Mouse (Mus musculus) small intestine, adult 2 months (tissue): ENCODE results near the gene Atp1a4.

Source experiments
- CTCF ChIP-seq: fragments of 200-500 bp; IDR thresholded peaks from 2 replicates; pipeline ENCODE4 v1.5.1; 2012; ENCODE audit warnings: low read depth, mild to moderate bottlenecking, control low read depth, inconsistent platforms, low read length, moderate library complexity, mixed read lengths; ENCODE audit not compliant: insufficient replicate concordance, insufficient read length; ENCODE audit errors: extremely low read depth
- POLR2A ChIP-seq: fragments of 200-500 bp; IDR thresholded peaks from 2 replicates; pipeline ENCODE4 v1.6.1; 2012; ENCODE audit warnings: low read depth, mild to moderate bottlenecking, control low read depth, inconsistent platforms, low read length, moderate library complexity

GRCm38 (mm10) chr1:172293449-172293848, 35.2 kb upstream of the Atp1a4 start:
- no peak for TF ChIP-seq CTCF
- no peak for TF ChIP-seq POLR2A
